Mouse (Mus musculus) ES-Bruce4 (cell line): ENCODE measurements around the gene Zfp65.
"Not testable (repeated sequence)": the region's sequence is repeated elsewhere in the genome, so short reads cannot be mapped to it uniquely, and the experiment has no call there.

ENCODE experiments used
- CTCF ChIP-seq: IDR thresholded peaks from one replicate; pipeline ENCODE4 v1.8.1; 2011; ENCODE audit warnings: low read depth, low read length
- EP300 ChIP-seq: IDR thresholded peaks from 2 replicates; pipeline ENCODE4 v1.6.1; 2011; ENCODE audit warnings: low read depth, low read length; ENCODE audit not compliant: insufficient read depth
- POLR2A ChIP-seq: IDR thresholded peaks from one replicate; pipeline ENCODE4 v1.8.1; 2011; ENCODE audit warnings: low read length; ENCODE audit not compliant: insufficient read depth

DNA sequence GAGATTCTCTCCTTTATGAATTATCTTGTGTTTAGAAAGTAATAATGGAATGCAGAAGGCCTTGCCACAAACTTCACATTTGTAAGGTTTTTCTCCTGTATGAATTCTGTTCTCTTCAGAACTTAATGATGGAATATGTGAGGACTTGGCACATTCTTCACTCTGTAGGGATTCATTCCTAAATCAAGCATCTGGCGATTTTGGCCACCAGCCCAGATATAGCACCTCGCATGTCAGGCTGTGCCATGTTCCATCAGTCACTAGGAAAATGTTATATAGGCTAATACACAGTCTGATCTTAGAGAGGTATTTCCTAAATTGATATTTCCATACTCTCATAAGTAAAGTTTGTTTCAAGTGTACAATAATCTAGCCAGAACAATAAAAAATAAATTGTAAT, 3.6 kb downstream of the Zfp65 start:
- TF ChIP-seq POLR2A, CTCF, EP300: not testable (repeated sequence)
